Mouse (Mus musculus) stomach, embryonic 16.5 days (tissue): Measurements from ENCODE around the gene 2610507B11Rik. TPM values are rescaled to one million over a fixed set of nuclear protein-coding genes. Genes with fewer than 3 reads are reported as not detected.

Experiments
- ATAC-seq: fragments of 200-750 bp; cut with Nextera tagmentation; 2 replicates; pipeline ENCODE4 v1.8.0; 2017; ENCODE audit warnings: moderate number of reproducible peaks, moderate TSS enrichment; ENCODE audit not compliant: insufficient read depth, low FRiP score
- H3K27ac ChIP-seq: fragments of 300-500 bp; sonication (generic); 2 replicates; pipeline ENCODE4 v1.5.1; 2014; ENCODE audit warnings: low read length
- H3K27me3 ChIP-seq: fragments of 300-500 bp; sonication (generic); 2 replicates; pipeline ENCODE4 v1.6.1; 2014; ENCODE audit warnings: low read length, control low read depth, mixed read lengths; ENCODE audit not compliant: control insufficient read depth, insufficient read depth
- H3K36me3 ChIP-seq: fragments of 300-500 bp; sonication (generic); 2 replicates; pipeline ENCODE4 v1.6.1; 2014; ENCODE audit warnings: low read length; ENCODE audit not compliant: control insufficient read depth, insufficient read depth
- H3K4me1 ChIP-seq: fragments of 300-500 bp; sonication (generic); 2 replicates; pipeline ENCODE4 v1.6.1; 2014; ENCODE audit warnings: low read length, control low read depth, mixed read lengths; ENCODE audit not compliant: control insufficient read depth, insufficient read depth
- H3K4me2 ChIP-seq: fragments of 300-500 bp; sonication (generic); 2 replicates; pipeline ENCODE4 v1.6.1; 2014; ENCODE audit warnings: low read depth, low read length, mixed read lengths
- H3K4me3 ChIP-seq: fragments of 300-500 bp; sonication (generic); replicated peaks from 2 replicates; pipeline ENCODE4 v1.5.1; 2014; ENCODE audit warnings: mild to moderate bottlenecking, low read length
- H3K9ac ChIP-seq: fragments of 300-500 bp; sonication (generic); 2 replicates; pipeline ENCODE4 v1.6.1; 2014; ENCODE audit warnings: low read length
- H3K9me3 ChIP-seq: fragments of 300-500 bp; sonication (generic); replicated peaks from 2 replicates; pipeline ENCODE4 v1.6.1; 2016; ENCODE audit warnings: low read length, control low read depth; ENCODE audit not compliant: control insufficient read depth
- whole genome bisulfite sequencing: fragments of 180-500 bp; shearing (Covaris S2); extraction: QIAGEN DNeasy Blood & Tissue Kit; methylation state at CpG from one replicate; pipeline ENCODE4 v1.1.7; 2014; 5-methylcytosine and 5-hydroxymethylcytosine counted together
- polyA plus RNA-seq: library from polyadenylated mRNA; unstranded; fragments of >200 nt; fragmentation: Nextera tagmentation; extraction: Ambion mirVana; gene quantifications from 2 replicates; pipeline ENCODE4 v1.2.1, GENCODE M21; 2015

Gene 2610507B11Rik
- polyA plus RNA-seq, 1 experiment from 2014 or later = 80.3 TPM

DNA sequence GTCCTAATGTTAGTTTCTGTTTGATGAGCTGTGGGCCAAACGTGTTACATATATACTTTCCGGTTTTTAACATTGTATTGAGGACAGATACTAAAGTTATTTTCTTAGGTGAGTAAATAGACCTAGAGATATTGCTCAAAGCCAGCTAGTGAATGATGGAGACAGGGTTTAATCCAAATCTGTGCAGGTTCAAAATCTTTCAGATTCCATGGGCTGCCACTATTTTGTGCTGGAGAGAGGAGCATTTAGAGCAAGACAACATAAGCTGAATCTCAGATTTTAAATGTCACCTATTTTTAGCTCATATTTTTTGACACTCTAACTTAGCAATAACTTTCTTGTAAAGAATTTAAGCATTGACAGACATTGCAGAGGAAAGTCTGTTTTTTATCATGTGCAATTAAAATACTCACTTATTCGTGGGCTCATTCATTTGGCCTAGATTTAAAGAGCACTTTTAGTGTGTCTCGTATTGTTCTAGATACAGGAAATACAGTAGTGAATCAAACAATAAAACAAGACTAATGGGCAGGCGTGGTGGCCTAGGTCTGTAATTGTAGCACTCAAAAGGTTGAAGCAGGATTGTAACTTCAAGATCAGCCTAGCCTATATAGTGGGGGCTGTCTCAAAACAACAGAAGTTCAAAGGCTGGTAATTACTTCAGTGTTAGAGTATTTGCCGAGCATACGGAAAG is 15.1 kb upstream of the 2610507B11Rik start:
- Histone ChIP-seq H3K27ac (peak overlapping the region; percentile 98), H3K36me3 (no peaks in the 10 kb centered on the region), H3K4me1 (peaks cover 23% of the 10 kb centered on the region), H3K9me3 (no peaks in the 10 kb centered on the region), H3K4me3 (peak overlapping the region; percentile 93), H3K9ac (peak overlapping the region; percentile 92), H3K4me2 (peak overlapping the region; percentile 83), H3K27me3 (no peaks in the 10 kb centered on the region)
- ATAC-seq = no peak
- WGBS = 25% methylated on average over 7 of the region's 7 CpGs

DNA sequence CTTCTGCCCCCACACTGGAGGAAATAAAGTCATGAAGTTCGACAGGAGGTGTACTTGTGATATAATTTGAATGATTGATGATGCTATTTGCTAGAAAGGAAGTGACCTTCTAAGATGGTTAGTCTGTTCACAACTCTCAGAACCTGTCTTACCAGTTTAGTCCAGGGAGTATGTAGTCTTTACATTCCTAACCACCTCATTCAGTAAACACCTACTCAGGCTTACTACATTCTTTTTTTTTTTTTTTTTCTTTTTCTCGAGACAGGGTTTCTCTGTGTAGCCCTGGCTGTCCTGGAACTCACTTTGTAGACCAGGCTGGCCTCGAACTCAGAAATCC is 14.6 kb upstream of the 2610507B11Rik start:
- peak; percentile 59 for ATAC-seq
- Histone ChIP-seq H3K27ac (peak overlapping the region; percentile 98), H3K36me3 (peaks cover under 1% of the 10 kb centered on the region; the same call in 1 of the 2 replicates), H3K4me1 (peaks cover 23% of the 10 kb centered on the region), H3K4me3 (peak overlapping the region; percentile 93), H3K27me3 (no peaks in the 10 kb centered on the region), H3K9me3 (no peaks in the 10 kb centered on the region), H3K9ac (no peak overlapping the region), H3K4me2 (peak overlapping the region; percentile 83)
- WGBS = 34% methylated on average over 3 of the region's 3 CpGs

DNA sequence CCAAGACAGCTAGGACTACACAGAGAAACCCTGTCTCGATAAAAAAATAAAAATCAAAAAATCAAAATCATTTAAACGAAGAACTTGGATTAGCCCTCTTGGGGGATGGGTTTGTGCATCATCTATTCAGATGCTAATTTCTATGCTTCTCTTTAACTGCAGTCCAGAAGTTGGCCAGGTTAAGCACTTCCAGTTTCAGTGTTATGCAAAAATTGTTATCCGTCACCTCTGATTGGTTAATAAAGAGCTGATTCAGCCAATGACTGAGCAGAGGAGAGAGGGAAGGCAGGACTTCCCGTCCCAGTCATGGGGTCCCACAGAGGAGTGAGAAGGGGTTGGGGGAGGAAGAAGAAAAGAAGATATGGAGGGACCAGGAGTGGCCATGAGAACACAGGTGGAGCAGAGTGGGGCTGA is 13.8 kb upstream of the 2610507B11Rik start:
- Histone ChIP-seq H3K4me1 (peaks cover 23% of the 10 kb centered on the region), H3K27me3 (no peaks in the 10 kb centered on the region), H3K27ac (peak overlapping the region; percentile 98; the same call in 1 of the 2 replicates), H3K9me3 (no peaks in the 10 kb centered on the region), H3K9ac (no peak overlapping the region), H3K4me3 (0 out of 2 replicates have a peak overlapping the region, but pooled peaks have one; percentile 14), H3K36me3 (peaks cover 5% of the 10 kb centered on the region; the same call in 1 of the 2 replicates), H3K4me2 (peak overlapping the region; percentile 83)
- 64% methylated on average over 4 of the region's 4 CpGs for WGBS
- ATAC-seq = no peak

DNA sequence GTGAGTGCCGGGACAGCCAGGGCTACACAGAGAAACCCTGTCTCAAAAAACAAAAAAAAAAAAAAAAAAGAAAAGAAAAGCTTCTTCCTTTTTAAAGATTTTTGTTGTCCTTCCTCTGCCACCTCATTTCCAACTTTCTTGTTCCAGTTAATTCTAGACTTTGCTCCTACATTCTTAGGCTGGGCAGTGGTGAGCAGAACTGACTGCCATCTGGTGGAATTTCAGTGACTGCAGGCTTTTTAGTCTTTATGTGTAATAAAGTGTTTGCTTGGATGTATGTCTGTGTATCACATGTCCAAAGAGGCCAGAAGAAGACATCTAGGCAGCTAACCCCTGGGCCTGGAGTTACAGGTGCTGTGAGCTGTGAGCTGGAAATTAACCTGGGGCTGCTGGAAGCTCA is 4.9 kb upstream of the 2610507B11Rik start:
- Histone ChIP-seq H3K4me3 (no peak overlapping the region), H3K9me3 (no peaks in the 10 kb centered on the region), H3K27ac (no peak overlapping the region), H3K4me2 (no peak overlapping the region), H3K9ac (no peak overlapping the region), H3K36me3 (peaks cover 11% of the 10 kb centered on the region; the same call in 1 of the 2 replicates), H3K27me3 (no peaks in the 10 kb centered on the region), H3K4me1 (no peaks in the 10 kb centered on the region)
- 93% methylated on average over 1 of the region's 1 CpGs for WGBS
- ATAC-seq = no peak

DNA sequence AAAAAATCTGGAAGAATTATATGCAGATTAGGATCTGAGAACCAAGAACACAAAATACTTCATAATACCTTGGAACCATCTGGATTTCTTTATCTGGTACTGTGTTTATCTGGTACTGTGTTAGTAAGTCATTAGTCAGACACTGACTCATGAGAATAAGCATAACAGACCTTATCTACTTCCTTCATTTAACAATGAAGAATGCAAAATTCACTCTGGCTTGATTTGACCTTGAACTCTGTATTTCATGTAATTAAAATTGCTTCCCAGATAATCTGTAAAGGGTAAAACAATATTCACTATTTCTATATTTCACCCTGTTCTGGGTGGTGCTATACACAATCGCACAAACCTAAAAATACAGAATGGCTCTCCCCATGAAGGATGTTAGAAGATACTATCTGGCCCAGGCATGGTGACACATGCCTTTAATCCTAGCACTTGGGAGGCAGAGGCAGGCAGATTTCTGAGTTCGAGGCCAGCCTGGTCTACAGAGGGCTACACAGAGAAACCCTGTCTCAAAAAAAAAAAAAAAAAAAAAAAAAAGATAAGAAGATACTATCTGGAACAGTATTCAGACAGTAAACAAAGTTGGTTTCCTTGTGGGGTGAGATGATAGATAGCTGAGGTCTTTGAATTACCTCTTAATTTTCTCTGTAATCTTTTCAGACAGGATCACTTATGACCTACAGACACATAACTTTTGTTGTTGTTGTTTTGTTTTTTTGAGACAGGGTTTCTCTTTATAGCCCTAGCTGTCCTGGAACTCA is 878 bp upstream of the 2610507B11Rik start:
- H3K36me3 ChIP-seq = 0 out of 2 replicates have a peak, but pooled peaks cover 5% of the 10 kb centered on the region
- H3K27me3 ChIP-seq = no peaks in the 10 kb centered on the region
- H3K27ac ChIP-seq = no peak overlapping the region
- H3K9ac ChIP-seq = no peak overlapping the region
- no peak for ATAC-seq
- H3K9me3 ChIP-seq = no peaks in the 10 kb centered on the region
- peaks cover 10% of the 10 kb centered on the region for H3K4me1 ChIP-seq
- 94% methylated on average over 2 of the region's 2 CpGs for WGBS
- H3K4me3 ChIP-seq = peak overlapping the region; percentile 94
- peak overlapping the region; percentile 46 for H3K4me2 ChIP-seq

DNA sequence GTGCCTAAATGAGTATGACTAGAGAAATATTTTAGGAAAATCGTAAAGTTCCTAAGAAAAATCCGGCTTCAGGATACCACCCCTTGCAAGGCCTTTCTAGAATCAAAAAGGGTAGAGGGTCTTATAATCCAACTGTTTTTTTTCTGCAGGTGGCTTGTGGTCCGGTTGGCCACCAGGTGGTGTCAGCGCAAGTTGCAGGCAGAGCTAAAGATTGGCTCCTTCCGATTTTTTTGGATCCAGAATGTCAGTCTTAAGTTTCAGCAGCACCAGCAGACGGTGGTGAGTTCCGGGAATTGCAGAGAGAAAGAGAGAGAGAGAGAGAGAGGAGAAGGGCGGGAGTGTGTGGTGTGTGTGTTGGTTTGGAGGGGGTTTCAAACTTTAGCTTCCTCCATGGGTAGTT is 998 bp downstream of the 2610507B11Rik start:
- Histone ChIP-seq H3K9me3 (no peaks in the 10 kb centered on the region), H3K9ac (peak overlapping the region; percentile 90), H3K27me3 (no peaks in the 10 kb centered on the region), H3K4me3 (peak overlapping the region; percentile 94), H3K4me1 (peaks cover 10% of the 10 kb centered on the region), H3K27ac (peak overlapping the region; percentile 86; the same call in 1 of the 2 replicates), H3K4me2 (peak overlapping the region; percentile 74), H3K36me3 (peaks cover 11% of the 10 kb centered on the region)
- WGBS = 1% methylated on average over 8 of the region's 8 CpGs
- no peak for ATAC-seq

DNA sequence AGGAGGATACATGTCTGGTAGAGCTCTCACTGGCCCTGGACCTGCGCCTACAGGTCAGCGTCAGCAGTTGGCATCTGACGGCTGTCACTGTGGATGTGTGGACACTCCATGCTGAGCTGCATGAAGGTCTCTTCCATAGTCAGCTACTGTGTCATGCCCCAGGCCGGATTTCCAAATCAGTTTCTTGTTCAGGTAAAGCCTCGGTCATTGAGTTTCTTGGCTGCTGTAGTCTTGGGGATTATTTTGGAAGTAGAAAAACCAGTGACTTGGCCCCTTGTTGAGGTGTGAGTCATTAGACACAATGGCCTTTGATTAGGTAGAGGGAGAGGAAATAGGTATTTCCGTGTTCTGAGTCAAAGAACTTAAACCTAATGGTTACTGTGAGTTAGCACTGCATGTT is 4.0 kb downstream of the 2610507B11Rik start:
- no peak for ATAC-seq
- Histone ChIP-seq H3K4me1 (peaks cover 10% of the 10 kb centered on the region), H3K9me3 (no peaks in the 10 kb centered on the region), H3K4me2 (no peak overlapping the region), H3K36me3 (peaks cover 18% of the 10 kb centered on the region), H3K27me3 (no peaks in the 10 kb centered on the region), H3K9ac (no peak overlapping the region), H3K27ac (peak overlapping the region; percentile 29; the same call in 1 of the 2 replicates), H3K4me3 (no peak overlapping the region)
- 87% methylated on average over 6 of the region's 6 CpGs for WGBS

DNA sequence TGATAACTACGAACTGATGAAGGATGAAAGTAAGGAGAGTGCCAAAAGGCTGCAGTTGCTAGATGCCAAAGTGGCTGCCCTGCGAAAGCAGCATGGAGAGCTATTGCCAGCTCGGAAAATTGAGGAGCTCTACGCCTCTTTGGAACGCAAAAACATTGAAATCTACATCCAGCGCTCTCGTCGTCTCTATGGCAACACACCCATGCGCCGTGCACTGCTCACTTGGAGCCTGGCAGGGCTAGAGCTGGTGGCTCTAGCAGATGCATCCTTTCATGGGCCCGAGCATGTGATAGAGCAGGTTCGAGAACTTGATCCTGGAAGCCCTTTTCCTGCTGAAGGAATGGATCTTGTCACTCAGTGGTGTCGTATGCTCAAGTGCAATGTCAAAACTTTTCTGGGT is 10.4 kb downstream of the 2610507B11Rik start:
- Histone ChIP-seq H3K4me2 (no peak overlapping the region), H3K9ac (no peak overlapping the region), H3K27me3 (no peaks in the 10 kb centered on the region), H3K27ac (no peak overlapping the region), H3K36me3 (peaks cover 41% of the 10 kb centered on the region), H3K4me1 (no peaks in the 10 kb centered on the region), H3K4me3 (no peak overlapping the region), H3K9me3 (no peaks in the 10 kb centered on the region)
- ATAC-seq = no peak
- WGBS = 88% methylated on average over 13 of the region's 13 CpGs

DNA sequence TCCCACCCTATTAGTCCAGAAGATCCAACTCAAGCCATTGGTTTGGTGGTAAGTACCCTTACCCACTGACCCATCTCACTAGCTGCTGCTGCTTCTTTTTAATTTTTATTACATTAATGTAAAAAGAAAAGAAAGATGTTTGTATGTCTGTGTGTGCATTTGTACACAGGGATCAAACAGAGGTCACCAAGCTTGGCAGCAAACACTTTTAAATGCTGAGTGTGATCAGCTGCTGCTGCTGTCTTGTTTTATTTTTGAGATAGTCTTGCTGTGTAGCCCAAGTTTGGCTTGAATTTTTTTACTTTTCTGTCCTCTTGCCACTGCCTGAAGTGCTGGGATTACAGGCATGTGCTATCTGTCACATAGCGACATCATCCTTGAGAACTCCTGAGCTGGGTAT is 14.0 kb downstream of the 2610507B11Rik start:
- Histone ChIP-seq H3K36me3 (peaks cover 46% of the 10 kb centered on the region), H3K4me3 (no peak overlapping the region), H3K27ac (no peak overlapping the region), H3K9me3 (no peaks in the 10 kb centered on the region), H3K9ac (no peak overlapping the region), H3K4me2 (no peak overlapping the region), H3K4me1 (no peaks in the 10 kb centered on the region), H3K27me3 (no peaks in the 10 kb centered on the region)
- ATAC-seq = no peak
- WGBS = 96% methylated on average over 1 of the region's 1 CpGs
